Mouse (Mus musculus) adrenal gland, postnatal 4 days (tissue): Measurements from ENCODE around the gene Map2k5. TPM values are rescaled to one million over a fixed set of nuclear protein-coding genes. Genes with fewer than 3 reads are reported as not detected.

Experiments
- DNase-seq, 2 experiments: peaks; one replicate each; pipeline ENCODE4 v3.0.0; 2021 to 2022; ENCODE audit warnings: low spot score in 2 of 2, mixed read lengths in 2 of 2
- total RNA-seq, 2 experiments: library from RNA; stranded (reverse); gene quantifications; 2 replicates each; pipeline ENCODE4 v1.2.3; 2021

The Map2k5 gene
- total RNA-seq, 2 experiments from 2014 or later, result 44.6 to 46.0 TPM

GRCm38 (mm10) chr9:63346029-63346428 is 31.7 kb downstream of the Map2k5 start:
- DNase-seq, result no peak

GRCm38 (mm10) chr9:63341761-63342160 is 35.9 kb downstream of the Map2k5 start:
- no peak for DNase-seq

GRCm38 (mm10) chr9:63339256-63339655 is 38.4 kb downstream of the Map2k5 start:
- no peak for DNase-seq

GRCm38 (mm10) chr9:63338716-63339115 is 39.0 kb downstream of the Map2k5 start:
- DNase-seq, result no peak

GRCm38 (mm10) chr9:63335816-63336215 is 41.9 kb downstream of the Map2k5 start:
- no peak for DNase-seq

- no peak for DNase-seq
Observed at GRCm38 (mm10) chr9:63333074-63333473, 44.6 kb downstream of the Map2k5 start.

GRCm38 (mm10) chr9:63331246-63331645 is 46.5 kb downstream of the Map2k5 start:
- DNase-seq, result no peak

GRCm38 (mm10) chr9:63328958-63329685 is 48.6 kb downstream of the Map2k5 start:
- DNase-seq, result no peak

GRCm38 (mm10) chr9:63315231-63315630 is 62.5 kb downstream of the Map2k5 start:
- no peak for DNase-seq

- no peak for DNase-seq
Observed at GRCm38 (mm10) chr9:63314126-63314525, 63.6 kb downstream of the Map2k5 start.

GRCm38 (mm10) chr9:63309956-63310355 is 67.7 kb downstream of the Map2k5 start:
- no peak for DNase-seq

GRCm38 (mm10) chr9:63309008-63309407 is 68.7 kb downstream of the Map2k5 start:
- DNase-seq, result no peak

GRCm38 (mm10) chr9:63308441-63308840 is 69.3 kb downstream of the Map2k5 start:
- no peak for DNase-seq

GRCm38 (mm10) chr9:63302511-63302910 is 75.2 kb downstream of the Map2k5 start:
- no peak for DNase-seq

- no peak for DNase-seq
Observed at GRCm38 (mm10) chr9:63298656-63299055, 79.0 kb downstream of the Map2k5 start.

GRCm38 (mm10) chr9:63295551-63295958 is 82.1 kb downstream of the Map2k5 start:
- DNase-seq, result no peak

- no peak for DNase-seq
Observed at GRCm38 (mm10) chr9:63294846-63295245, 82.9 kb downstream of the Map2k5 start.

- no peak for DNase-seq
Observed at GRCm38 (mm10) chr9:63293781-63294480, 83.8 kb downstream of the Map2k5 start.

GRCm38 (mm10) chr9:63288676-63289075 is 89.0 kb downstream of the Map2k5 start:
- DNase-seq, result no peak

GRCm38 (mm10) chr9:63284392-63284791 is 93.3 kb downstream of the Map2k5 start:
- no peak for DNase-seq

- DNase-seq, result no peak
Observed at GRCm38 (mm10) chr9:63281996-63282395, 95.7 kb downstream of the Map2k5 start.

- no peak for DNase-seq
Observed at GRCm38 (mm10) chr9:63281086-63281485, 96.6 kb downstream of the Map2k5 start.

- DNase-seq, result no peak
Observed at GRCm38 (mm10) chr9:63273781-63274180, 103.9 kb downstream of the Map2k5 start.
